Mouse (Mus musculus) adrenal gland, postnatal 14 days (tissue): ENCODE results near the gene N4bp1. TPM values are rescaled to one million over a fixed set of nuclear protein-coding genes. Genes with fewer than 3 reads are reported as not detected.

Experiments
- DNase-seq: peaks from one replicate; pipeline ENCODE4 v3.0.0; 2021; ENCODE audit warnings: mixed read lengths
- total RNA-seq: library from RNA; stranded (reverse); gene quantifications from 2 replicates; pipeline ENCODE4 v1.2.3, GENCODE M21; 2021

Gene N4bp1
- total RNA-seq, 1 experiment from 2014 or later: 30.7 TPM

DNA sequence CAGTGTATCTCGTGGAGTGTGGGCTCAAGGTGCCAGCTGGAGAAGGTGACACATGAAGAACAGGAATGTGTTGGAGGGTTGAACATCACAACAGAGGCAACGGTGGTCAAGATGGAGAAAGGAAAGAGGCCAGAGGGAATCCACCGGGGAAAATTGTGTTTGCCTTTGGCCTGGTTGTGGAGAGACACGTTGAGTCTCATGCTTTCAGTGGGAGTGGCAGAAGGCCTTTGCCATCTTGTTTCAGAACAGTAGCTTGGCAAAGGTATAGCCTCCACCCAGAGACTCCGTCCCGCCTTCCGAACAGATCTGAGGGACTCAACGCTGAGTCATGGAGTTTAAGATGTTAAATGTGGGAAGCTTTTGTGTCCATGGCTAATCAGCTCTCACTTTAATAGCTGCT is 119.4 kb downstream of the N4bp1 start:
- DNase-seq: no peak

DNA sequence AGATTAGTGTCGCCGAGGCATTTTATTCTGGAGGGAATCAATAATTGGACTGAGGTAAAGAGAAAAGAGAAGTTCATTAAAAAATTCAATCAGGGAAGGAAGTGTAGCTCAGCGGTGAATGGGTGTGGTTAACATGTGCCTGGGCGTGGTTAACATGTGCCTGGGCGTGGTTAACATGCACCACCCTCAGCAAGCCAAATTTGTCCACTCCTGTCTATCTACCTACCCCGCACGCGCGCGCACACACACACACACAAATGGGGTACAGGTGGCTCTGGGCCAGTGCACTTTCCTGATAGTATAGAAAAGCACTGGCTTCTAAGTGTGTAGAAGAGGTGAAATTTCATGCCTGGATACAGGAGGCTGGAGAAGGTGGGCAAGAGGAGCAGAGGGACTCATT is 119.9 kb downstream of the N4bp1 start:
- DNase-seq: no peak

- DNase-seq: no peak
Measured at GRCm38 (mm10) chr8:86762806-86763205, 122.3 kb downstream of the N4bp1 start.

DNA sequence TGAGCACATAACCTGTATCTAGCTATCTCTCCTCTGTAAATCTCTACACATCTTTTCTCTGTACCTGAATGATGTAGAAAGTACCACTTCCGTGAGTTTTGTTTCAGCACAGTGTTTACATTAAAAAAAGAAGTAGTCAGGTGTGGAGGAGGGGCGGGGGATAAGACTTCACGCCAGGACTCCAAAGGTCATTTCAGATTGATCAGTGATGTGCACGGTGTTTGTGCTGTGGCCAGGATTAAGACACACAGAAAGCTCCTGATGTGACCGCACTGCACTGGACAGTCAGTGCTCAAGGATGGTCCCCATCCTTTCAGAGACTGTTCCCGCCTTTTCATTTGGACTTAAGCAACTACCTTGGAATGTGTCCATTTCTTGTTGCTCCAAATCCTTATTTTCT is 124.3 kb downstream of the N4bp1 start:
- no peak for DNase-seq

DNA sequence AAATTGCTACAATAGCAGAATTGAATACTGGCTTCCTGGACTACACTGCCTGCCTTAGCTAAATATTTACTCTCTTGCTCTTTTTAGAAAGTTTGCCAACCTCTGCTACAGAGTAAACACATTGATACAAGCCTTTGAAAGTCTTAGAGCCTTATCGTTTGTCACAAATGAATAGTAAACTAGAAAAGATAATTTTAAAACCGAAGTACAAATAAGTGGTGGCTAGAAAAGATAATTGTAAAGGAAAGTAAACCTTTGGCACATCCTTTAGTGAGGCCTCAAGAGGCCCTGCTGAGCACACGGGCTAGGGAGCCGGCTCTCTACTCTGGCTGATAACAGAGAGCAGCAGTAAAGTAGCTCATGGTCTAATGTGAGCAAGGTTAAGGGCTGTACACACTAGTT is 126.0 kb downstream of the N4bp1 start:
- no peak for DNase-seq

DNA sequence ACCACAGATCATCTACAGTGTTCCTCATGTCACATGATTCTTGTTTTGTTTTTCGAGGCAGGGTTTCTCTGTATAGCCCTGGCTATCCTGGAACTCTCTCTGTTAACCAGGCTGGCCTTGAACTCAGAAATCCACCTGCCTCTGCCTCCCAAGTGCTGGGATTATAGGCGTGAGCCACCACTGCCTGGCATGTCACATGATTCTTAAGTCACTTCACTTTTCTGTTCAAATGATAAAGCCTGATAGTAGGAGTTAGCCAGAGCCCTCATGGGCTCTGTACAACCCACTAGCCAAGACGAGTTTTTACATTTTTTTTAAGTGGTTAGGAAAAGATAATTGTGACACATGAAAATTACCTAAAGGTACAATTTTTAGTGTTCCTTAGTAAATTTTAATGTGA is 126.4 kb downstream of the N4bp1 start:
- no peak for DNase-seq

Other genes starting within 250 kb of the N4bp1 start
- 2.7 and 4.4 TPM in 2 replicates for gene Gm10638, start 139.6 kb downstream of the N4bp1 start, total RNA-seq
- 19.4 and 20.2 TPM in 2 replicates for gene Siah1a, start 139.3 kb downstream of the N4bp1 start, total RNA-seq